Mouse (Mus musculus) liver, embryonic 15.5 days (tissue): Measurements from ENCODE around the gene Fbxo42. TPM values are rescaled to one million over a fixed set of nuclear protein-coding genes. Genes with fewer than 3 reads are reported as not detected.
"Not testable (repeated sequence)": the region's sequence is repeated elsewhere in the genome, so short reads cannot be mapped to it uniquely, and the experiment has no call there.

Experiments
- ATAC-seq: fragments of 200-750 bp; cut with Nextera tagmentation; 2 replicates; pipeline ENCODE4 v1.8.0; 2017; ENCODE audit warnings: moderate number of reproducible peaks, mild to moderate bottlenecking, moderate library complexity; ENCODE audit not compliant: insufficient read depth
- H3K27ac ChIP-seq: fragments of 300-500 bp; sonication (generic); replicated peaks from 2 replicates; pipeline ENCODE4 v1.5.1; 2015; ENCODE audit warnings: mild to moderate bottlenecking, inconsistent platforms
- H3K27me3 ChIP-seq: fragments of 300-500 bp; sonication (generic); 2 replicates; pipeline ENCODE4 v1.6.1; 2015; ENCODE audit warnings: mild to moderate bottlenecking, inconsistent platforms
- H3K36me3 ChIP-seq: fragments of 300-500 bp; sonication (generic); replicated peaks from 2 replicates; pipeline ENCODE4 v1.6.1; 2015; ENCODE audit warnings: moderate library complexity, mild to moderate bottlenecking, inconsistent platforms
- H3K4me1 ChIP-seq: fragments of 300-500 bp; sonication (generic); replicated peaks from 2 replicates; pipeline ENCODE4 v1.6.1; 2015; ENCODE audit warnings: inconsistent platforms
- H3K4me2 ChIP-seq: fragments of 300-500 bp; sonication (generic); 2 replicates; pipeline ENCODE4 v1.6.1; 2015; ENCODE audit warnings: moderate library complexity, mild to moderate bottlenecking, inconsistent platforms
- H3K4me3 ChIP-seq: fragments of 300-500 bp; sonication (generic); replicated peaks from 2 replicates; pipeline ENCODE4 v1.5.1; 2015; ENCODE audit warnings: mild to moderate bottlenecking, inconsistent platforms
- H3K9ac ChIP-seq: fragments of 300-500 bp; sonication (generic); 2 replicates; pipeline ENCODE4 v1.6.1; 2015; ENCODE audit warnings: moderate library complexity, mild to moderate bottlenecking, inconsistent platforms
- H3K9me3 ChIP-seq: fragments of 300-500 bp; sonication (generic); replicated peaks from 2 replicates; pipeline ENCODE4 v1.6.1; 2016; ENCODE audit warnings: inconsistent platforms
- WGBS: fragments of 180-500 bp; shearing (Covaris S2); methylation state at CpG from one replicate; pipeline ENCODE4 v1.1.7; 2015; ENCODE audit warnings: mixed read lengths; ENCODE audit not compliant: insufficient replicate concordance; 5-methylcytosine and 5-hydroxymethylcytosine counted together
- polyA plus RNA-seq: library from polyadenylated mRNA; unstranded; fragments of >200 nt; fragmentation: Nextera tagmentation; extraction: Ambion mirVana; gene quantifications from 2 replicates; pipeline ENCODE4 v1.2.1, GENCODE M21; 2015

The Fbxo42 gene
- polyA plus RNA-seq, 1 experiment from 2014 or later: 17.9 TPM

GRCm38 (mm10) chr4:141137740-141138139, 10.0 kb upstream of the Fbxo42 start:
- not testable (repeated sequence) for H3K27ac ChIP-seq, H3K27me3 ChIP-seq, ATAC-seq, H3K9me3 ChIP-seq, H3K36me3 ChIP-seq
- Histone ChIP-seq H3K4me1 (peaks cover 63% of the 10 kb centered on the region), H3K4me2 (peak overlapping the region; percentile 96), H3K9ac (0 out of 2 replicates have a peak overlapping the region, but pooled peaks have one; percentile 86), H3K4me3 (peak overlapping the region; percentile 86)
- WGBS: 34% methylated on average over 3 of the region's 3 CpGs

GRCm38 (mm10) chr4:141138425-141139115, 9.1 kb upstream of the Fbxo42 start:
- H3K36me3 ChIP-seq: 0 out of 2 replicates have a peak, but pooled peaks cover 2% of the 10 kb centered on the region
- H3K27ac ChIP-seq: peak overlapping the region; percentile 92
- ATAC-seq: peak; percentile 22; the same call in 1 of the 2 replicates
- peak overlapping the region; percentile 86 for H3K4me3 ChIP-seq
- WGBS: 1% methylated on average over 29 of the region's 29 CpGs
- peak overlapping the region; percentile 86 for H3K9ac ChIP-seq
- H3K4me1 ChIP-seq: peaks cover 57% of the 10 kb centered on the region
- H3K9me3 ChIP-seq: no peaks in the 10 kb centered on the region
- H3K4me2 ChIP-seq: peak overlapping the region; percentile 96
- no peaks in the 10 kb centered on the region for H3K27me3 ChIP-seq

GRCm38 (mm10) chr4:141139116-141139970, 8.4 kb upstream of the Fbxo42 start, which contains the start of gene Szrd1:
Gene Szrd1, minus strand, starts transcription at chr4:141139775.
- Histone ChIP-seq H3K27me3 (no peaks in the 10 kb centered on the region), H3K9ac (peak within 1 kb of the TSS; percentile 86), H3K27ac (peak within 1 kb of the TSS; percentile 92), H3K4me2 (peak within 1 kb of the TSS; percentile 96), H3K36me3 (0 out of 2 replicates have a peak, but pooled peaks cover 2% of the 10 kb centered on the region), H3K4me3 (peak within 1 kb of the TSS; percentile 86), H3K9me3 (no peaks in the 10 kb centered on the region), H3K4me1 (peaks cover 52% of the 10 kb centered on the region)
- peak; percentile 94 for ATAC-seq
- under 1% methylated on average over 63 of the region's 63 CpGs for WGBS

GRCm38 (mm10) chr4:141140354-141140753, 7.4 kb upstream of the Fbxo42 start:
- H3K27me3 ChIP-seq, H3K36me3 ChIP-seq, H3K27ac ChIP-seq, H3K9ac ChIP-seq, H3K4me3 ChIP-seq, ATAC-seq, H3K9me3 ChIP-seq: not testable (repeated sequence)
- peaks cover 46% of the 10 kb centered on the region for H3K4me1 ChIP-seq
- 0 out of 2 replicates have a peak overlapping the region, but pooled peaks have one; percentile 96 for H3K4me2 ChIP-seq
- 85% methylated on average over 9 of the region's 9 CpGs for WGBS

GRCm38 (mm10) chr4:141140967-141141366, 6.7 kb upstream of the Fbxo42 start:
- Histone ChIP-seq H3K36me3 (0 out of 2 replicates have a peak, but pooled peaks cover 2% of the 10 kb centered on the region), H3K9me3 (no peaks in the 10 kb centered on the region), H3K4me1 (peaks cover 41% of the 10 kb centered on the region), H3K27ac (no peak overlapping the region), H3K9ac (no peak overlapping the region), H3K4me2 (no peak overlapping the region), H3K4me3 (no peak overlapping the region), H3K27me3 (no peaks in the 10 kb centered on the region)
- no peak for ATAC-seq
- WGBS: 83% methylated on average over 6 of the region's 6 CpGs

- H3K9ac ChIP-seq: no peak overlapping the region
- no peak for ATAC-seq
- no peak overlapping the region for H3K4me3 ChIP-seq
- no peaks in the 10 kb centered on the region for H3K36me3 ChIP-seq
- no peaks in the 10 kb centered on the region for H3K9me3 ChIP-seq
- no peak overlapping the region for H3K27ac ChIP-seq
- WGBS: 23% methylated on average over 9 of the region's 9 CpGs
- peaks cover 38% of the 10 kb centered on the region for H3K4me1 ChIP-seq
- H3K4me2 ChIP-seq: peak overlapping the region; percentile 36
- H3K27me3 ChIP-seq: no peaks in the 10 kb centered on the region
Measured at GRCm38 (mm10) chr4:141142285-141142811, 5.4 kb upstream of the Fbxo42 start.

GRCm38 (mm10) chr4:141145124-141145523, 2.6 kb upstream of the Fbxo42 start:
- H3K4me1 ChIP-seq: peaks cover 31% of the 10 kb centered on the region
- ATAC-seq, H3K36me3 ChIP-seq, H3K9me3 ChIP-seq, H3K27me3 ChIP-seq, H3K4me3 ChIP-seq, H3K27ac ChIP-seq, H3K9ac ChIP-seq, H3K4me2 ChIP-seq: not testable (repeated sequence)
- 69% methylated on average over 12 of the region's 16 CpGs for WGBS

- H3K4me2 ChIP-seq: peak overlapping the region; percentile 81
- ATAC-seq: no peak
- no peaks in the 10 kb centered on the region for H3K36me3 ChIP-seq
- no peaks in the 10 kb centered on the region for H3K27me3 ChIP-seq
- H3K4me3 ChIP-seq: no peak overlapping the region
- H3K9ac ChIP-seq: no peak overlapping the region
- no peak overlapping the region for H3K27ac ChIP-seq
- no peaks in the 10 kb centered on the region for H3K9me3 ChIP-seq
- peaks cover 41% of the 10 kb centered on the region for H3K4me1 ChIP-seq
- WGBS: 76% methylated on average over 6 of the region's 6 CpGs
Measured at GRCm38 (mm10) chr4:141146491-141147033, 1.2 kb upstream of the Fbxo42 start.

GRCm38 (mm10) chr4:141148009-141148801, 492 bp downstream of the Fbxo42 start:
- Histone ChIP-seq H3K36me3 (peaks cover 5% of the 10 kb centered on the region; the same call in 1 of the 2 replicates), H3K4me3 (peak overlapping the region; percentile 99), H3K4me2 (peak overlapping the region; percentile 81), H3K27ac (peak overlapping the region; percentile 91), H3K9me3 (no peaks in the 10 kb centered on the region), H3K27me3 (no peaks in the 10 kb centered on the region), H3K9ac (peak overlapping the region; percentile 96), H3K4me1 (peaks cover 48% of the 10 kb centered on the region)
- ATAC-seq: peak; percentile 76
- WGBS: under 1% methylated on average over 66 of the region's 66 CpGs

- H3K27me3 ChIP-seq: no peaks in the 10 kb centered on the region
- WGBS: 24% methylated on average over 7 of the region's 7 CpGs
- H3K9ac ChIP-seq: peak overlapping the region; percentile 96
- no peak for ATAC-seq
- H3K4me1 ChIP-seq: peaks cover 54% of the 10 kb centered on the region
- H3K4me3 ChIP-seq: peak overlapping the region; percentile 99
- H3K36me3 ChIP-seq: peaks cover 5% of the 10 kb centered on the region; the same call in 1 of the 2 replicates
- H3K27ac ChIP-seq: peak overlapping the region; percentile 91
- no peaks in the 10 kb centered on the region for H3K9me3 ChIP-seq
- peak overlapping the region; percentile 81 for H3K4me2 ChIP-seq
Measured at GRCm38 (mm10) chr4:141149116-141149515, 1.4 kb downstream of the Fbxo42 start.
